Mouse (Mus musculus): ENCODE data around the gene Mrps27.

Mrps27 gene

DNA sequence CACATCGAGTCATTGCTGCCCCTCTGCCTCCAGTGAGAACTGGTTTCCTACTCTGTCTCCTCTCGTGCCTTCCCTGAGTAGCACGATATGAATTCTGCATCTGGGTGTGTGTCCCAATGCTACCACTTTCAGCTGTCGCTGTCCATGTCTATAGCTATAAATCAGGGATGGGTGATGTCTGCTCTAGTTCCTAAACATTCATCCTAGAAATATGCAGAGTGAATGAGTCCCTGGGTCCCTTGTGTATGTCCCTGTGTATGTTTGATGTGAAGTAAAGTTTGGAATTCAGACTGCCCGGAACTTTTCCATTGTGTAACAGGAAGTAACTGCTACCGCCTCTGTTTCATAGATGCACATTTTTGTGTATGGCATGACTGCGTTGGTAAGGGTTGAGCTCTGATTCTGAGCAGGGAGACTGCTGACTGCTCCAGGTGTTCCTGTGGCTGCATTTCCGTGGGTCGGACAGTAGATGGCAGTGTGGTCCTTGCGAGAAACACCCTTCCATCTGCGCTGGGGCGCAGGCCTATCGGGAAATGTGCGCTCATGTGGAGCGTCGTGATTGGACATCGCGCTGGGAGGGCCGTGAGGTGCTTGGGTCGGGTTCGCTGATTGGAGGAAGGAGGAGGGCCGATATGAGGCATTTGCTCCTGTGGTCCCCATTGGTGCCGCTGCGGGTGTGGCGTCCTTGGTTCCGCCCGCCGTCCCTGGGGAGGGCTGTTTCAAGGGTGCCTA, 8.3 kb downstream of the Mrps27 start:
- DNase-seq, result peak; percentile 94 to 98

DNA sequence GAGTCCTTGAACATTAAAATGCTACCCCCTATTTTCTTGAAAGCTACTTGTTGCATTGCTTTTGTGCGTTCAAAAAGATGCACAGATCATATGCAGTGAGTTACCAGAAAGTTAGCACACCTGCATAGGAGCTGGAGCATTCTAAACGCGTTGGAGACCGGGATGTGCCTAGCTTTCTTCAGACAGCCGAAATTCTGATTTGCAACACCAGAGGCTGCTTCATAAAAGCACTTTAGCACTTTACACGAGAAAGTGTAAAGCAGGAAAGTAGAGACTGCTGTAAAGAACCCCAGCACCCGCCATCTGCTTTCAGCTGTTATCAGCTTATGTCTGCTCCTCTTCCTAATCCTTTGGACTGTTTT, 8.9 kb downstream of the Mrps27 start:
- no peak for DNase-seq

DNA sequence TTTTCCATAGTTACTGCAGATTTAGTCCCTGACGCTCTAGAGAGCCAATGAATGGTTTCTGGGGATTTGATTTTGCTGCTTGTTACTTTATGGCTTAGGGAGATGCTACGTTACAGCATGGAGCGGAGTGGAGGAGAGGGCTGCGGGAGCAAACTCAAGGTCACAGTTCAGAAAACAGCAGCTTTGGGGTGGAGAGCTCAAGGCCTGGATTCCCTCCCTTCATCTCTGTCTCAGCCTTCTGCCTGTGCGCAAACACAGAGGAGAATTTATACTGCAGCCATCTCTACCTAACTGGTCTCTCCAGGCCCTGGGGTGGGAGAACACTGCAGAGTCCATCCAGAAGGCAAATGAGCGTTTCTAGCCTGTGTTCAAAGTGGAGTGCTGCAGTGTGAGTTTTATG, 10.5 kb downstream of the Mrps27 start:
- no peak for DNase-seq

DNA sequence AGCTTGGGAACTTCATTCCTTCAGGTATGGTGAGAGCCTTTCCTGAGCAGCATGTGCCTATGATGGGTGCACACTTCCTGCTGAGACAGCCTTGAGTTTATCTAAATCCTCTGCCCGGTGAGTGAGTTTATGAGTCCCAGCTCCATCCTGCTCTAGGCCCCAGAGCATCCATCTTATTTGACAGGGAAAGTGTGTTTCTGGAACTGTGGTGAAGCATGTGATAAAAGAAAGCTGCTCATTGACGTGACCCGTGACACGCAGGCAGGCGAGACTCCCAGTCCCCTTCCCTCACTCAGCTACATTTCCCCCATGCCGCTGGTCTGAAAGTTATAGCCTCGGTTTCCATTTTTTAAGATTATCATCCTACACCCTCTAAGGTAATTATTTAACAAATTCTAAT, 11.3 kb downstream of the Mrps27 start:
- DNase-seq, result no peak

DNA sequence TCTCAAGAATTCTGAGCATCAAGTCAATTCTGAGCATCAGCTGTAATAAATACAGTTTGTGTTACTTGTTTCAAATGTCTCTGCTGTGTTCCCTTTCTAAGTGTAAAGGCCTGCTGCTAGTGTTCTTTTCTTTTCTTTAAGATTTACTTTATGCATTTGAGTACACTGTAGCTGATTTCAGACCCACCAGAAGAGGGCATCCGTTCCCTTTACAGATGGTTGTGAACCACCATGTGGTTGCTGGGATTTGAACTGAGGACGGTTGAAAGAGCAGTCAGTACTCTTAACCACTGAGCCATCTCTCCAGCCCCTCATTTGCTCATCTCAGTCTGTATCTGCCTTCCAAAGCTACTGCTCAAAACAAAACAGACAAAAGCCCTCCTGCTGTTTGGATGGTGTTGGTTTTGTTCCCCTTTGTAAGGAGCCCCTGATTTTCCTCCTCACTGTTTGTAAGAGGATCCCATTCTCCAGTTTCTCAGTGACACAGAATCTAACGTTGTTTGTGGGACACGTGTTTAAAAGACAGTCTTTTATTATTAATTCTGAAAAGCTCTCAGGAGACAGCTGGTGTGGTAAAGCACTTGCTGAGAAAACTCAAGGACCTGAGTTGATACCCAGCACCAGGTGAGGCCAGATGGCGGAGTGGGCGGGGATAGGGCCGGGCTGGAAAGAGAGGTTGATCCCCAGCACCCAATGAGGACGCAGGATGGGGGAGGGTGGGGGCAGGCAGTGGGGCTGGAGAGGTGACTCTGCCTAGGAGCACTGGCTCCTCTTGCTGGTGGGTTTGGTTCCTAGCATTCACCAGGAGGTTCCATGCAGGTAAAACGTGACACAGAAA, 12.1 kb downstream of the Mrps27 start:
- DNase-seq, result no peak

DNA sequence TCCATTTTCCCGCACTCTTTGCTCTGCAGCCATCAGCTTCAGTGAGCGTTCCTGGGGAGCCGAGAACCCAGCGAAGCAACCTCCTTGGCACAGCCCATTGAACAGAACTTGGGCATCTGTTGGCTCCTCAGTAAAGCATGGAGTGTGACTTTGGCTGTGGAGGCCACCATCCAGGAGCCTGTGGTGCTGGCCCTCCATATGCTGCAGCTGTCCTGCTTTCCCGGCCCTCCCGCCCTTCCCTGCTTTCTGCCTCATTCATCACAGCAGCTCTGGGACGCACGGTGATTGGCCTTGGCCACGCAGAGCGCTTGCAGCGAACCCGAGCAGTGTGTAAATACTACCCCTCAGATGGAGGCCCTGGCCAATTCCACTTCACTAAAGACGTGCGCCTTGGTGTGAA, 14.3 kb downstream of the Mrps27 start:
- no peak for DNase-seq

DNA sequence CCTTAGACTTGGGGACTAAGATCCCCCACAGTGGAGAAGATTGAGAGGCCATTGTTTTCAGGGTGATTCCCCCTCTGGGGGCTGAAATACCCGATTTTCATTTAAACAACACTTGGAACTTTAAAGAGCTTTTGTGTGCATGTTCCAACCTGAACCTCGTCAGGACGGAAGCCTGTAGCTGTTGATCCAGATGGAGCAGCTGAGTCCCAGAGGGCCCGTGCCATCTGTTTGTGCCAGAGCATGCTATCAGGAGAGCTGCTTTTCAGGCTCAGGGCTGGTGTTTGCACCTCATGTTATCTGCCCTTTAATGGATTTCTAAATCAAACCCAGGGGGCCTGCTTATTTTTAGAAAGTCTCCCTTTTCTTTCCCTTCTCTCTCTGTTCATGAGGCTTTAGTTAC, 19.3 kb downstream of the Mrps27 start:
- no peak for DNase-seq

DNA sequence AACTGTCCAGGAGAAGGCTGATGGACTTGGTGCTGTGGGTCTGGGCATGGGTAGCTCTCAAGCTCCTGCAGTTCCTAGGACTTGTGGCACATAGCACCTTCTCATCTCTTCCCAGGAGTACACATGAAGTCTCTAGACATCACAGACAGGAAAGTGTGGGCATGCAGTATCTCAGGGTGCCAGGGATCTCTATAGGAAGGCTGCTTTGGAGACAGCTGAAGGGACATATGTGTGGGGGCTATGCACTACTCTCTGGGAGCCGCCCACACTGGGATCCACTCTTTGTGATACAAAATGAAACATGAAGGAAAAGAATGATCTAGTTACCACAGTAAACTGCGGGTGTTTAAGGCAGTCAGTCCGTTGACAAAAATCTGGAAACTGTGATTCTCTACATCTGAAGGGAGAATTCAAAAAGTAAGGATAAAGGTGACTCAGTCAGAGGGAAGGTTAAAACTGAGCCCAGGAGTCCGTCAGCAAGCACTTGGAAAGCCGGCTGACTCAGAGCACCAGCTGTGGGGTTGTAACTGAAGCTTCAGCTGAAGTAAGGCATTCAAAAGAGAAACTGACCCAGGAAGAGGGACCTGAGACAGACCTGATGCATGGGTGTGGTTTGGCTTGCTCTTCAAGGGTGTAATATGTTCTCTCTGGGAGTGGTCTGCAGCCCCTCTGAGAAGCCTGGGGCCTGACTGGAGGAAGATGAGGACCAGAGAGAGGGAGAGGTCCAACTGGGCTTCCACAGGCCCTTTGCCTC, 22.0 kb downstream of the Mrps27 start:
- DNase-seq, result no peak

DNA sequence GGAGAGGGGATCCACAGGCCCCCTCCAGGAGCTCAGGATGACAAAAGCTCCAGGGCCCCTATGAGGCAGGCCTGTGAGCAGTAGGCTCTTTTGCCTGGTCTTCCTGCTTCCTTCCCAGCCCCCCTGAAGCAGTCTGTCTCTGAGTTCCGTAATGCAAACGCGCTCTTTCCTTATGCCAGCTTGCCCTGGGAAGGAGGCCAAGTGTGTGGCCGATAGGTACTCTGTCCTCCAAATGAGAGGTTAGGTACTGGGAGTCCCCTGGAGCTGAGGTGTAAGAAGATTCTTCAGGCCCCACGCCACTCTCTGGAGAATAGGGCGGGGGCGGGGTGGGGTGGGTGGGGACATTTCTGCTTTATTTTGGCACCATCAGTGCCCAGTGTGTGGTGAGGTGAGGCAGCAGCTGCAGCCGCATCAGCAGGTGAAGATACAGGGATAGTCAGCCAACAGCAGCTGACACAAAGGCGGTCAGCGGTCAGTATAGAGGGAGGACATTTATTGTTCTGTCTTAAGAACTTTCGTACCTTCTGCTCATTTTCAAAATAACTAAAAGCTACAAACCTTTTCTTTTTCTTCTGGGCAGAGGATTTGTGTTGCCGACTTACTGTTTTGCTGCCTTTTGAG, 23.1 kb downstream of the Mrps27 start:
- DNase-seq, result no peak

DNA sequence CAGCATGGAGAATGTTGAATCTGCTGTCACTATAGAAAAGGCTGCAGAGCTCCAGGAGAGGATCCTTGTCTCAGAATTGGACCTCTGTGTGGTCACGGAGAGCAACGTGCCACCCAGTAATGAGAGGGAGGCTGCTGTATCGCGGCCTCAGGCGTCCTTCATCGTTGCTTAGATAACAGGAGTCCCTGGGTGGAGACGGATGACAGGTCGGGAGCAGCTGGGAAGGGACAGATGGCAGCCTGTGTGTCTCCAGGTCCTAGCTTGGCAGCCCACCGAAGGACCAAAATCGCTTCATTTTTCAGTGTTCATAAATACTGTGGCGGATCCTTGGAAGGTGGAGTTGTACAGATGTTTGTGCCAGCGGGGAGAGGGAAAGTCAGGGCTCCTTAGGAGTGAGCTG, 24.5 kb downstream of the Mrps27 start:
- no peak for DNase-seq

DNA sequence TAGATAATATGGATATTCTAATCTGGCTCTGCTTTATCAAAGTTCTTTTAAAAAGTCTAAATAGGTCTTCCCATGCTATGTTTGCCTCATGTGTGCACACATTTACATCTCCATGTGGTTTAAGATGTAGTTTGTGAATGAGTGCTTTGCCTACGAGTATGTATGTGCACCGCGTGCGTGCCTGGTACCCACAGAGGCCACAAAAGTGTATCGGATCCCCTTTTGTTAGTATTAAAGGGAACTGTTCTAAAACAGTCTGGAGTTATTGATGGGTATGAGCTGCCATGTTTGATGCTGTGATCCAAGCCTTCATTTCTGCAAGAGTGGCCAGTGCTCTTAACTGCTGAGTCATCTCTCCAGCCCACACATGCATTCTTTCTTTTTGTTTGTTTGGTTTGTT, 26.7 kb downstream of the Mrps27 start:
- no peak for DNase-seq

DNA sequence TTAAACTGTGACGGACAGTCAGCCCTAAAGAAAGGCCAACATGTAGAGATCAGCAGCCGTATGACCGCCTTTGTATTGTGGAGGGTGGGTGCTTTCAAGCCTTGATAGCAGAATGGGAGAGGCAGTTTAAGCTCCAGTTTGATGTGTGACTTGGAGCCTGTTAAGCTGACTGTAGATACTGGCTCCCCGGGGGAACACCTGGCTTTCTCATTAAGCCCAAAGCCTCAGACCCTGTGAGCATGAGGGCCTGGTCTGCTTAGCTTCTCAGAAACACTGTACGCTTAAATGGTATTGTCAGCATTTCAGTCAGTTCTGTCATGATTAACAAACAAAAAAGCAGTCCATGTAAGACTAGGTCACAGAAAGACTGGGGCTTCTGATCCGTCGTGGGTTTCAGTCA, 29.1 kb downstream of the Mrps27 start:
- DNase-seq, result no peak

DNA sequence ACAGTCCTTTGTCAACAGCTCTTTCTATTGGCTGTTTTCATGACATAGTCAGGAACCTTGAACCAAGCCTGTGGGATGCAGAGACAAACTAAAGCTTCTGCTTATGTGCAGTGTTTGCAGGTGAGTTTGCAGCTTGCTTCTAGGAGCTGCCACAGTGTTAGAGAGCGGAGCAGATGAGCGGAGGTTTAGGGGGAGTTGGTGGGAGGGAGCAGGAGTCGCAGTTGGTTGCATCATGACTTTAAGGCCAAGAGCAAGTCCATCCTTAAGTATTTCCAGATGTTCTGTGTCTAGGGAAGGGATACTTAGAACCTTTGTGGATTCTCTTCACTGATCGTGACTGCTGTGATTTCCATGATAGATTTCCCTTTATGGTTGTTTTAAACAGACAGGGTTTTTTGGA, 29.6 kb downstream of the Mrps27 start:
- no peak for DNase-seq

DNA sequence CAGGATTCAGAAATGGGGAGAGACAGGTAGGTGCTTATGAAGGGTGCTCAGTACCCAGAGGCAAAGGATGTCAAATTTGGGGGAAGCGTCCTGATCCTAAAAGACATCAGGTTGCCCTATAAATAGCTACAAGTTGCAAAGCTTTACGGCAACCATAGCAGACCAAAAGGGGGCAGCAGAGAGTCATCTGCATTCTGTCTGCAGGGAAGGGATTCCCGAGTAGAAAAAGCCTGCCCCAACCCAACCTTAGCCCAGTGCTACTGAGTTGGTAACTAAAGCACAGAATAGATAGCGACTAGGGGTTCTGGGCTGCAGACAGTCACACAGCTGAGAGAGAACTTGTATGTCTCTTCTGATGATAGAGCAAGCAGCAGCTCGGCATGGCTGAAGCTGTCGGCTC, 31.0 kb downstream of the Mrps27 start:
- peak; percentile 76 to 91 for DNase-seq

DNA sequence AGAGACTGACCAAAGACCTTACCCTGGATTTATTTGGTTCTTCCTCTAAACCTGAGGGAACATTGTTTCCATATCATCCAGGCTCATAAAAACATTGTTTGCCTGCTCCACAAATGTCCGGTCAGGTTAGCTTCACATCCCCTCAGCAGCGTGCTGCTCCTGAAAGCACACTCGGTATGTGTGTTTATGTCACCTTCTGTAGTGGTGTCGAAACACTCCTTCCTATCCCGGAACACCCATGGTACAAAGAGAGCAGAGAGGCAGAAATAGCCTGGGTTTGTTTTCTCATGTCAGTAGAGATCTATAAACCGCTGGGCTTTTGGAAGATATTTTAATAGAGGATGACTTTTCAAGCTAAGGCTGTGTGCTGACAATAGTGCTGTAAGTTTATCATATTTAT, 32.5 kb downstream of the Mrps27 start:
- DNase-seq, result no peak

DNA sequence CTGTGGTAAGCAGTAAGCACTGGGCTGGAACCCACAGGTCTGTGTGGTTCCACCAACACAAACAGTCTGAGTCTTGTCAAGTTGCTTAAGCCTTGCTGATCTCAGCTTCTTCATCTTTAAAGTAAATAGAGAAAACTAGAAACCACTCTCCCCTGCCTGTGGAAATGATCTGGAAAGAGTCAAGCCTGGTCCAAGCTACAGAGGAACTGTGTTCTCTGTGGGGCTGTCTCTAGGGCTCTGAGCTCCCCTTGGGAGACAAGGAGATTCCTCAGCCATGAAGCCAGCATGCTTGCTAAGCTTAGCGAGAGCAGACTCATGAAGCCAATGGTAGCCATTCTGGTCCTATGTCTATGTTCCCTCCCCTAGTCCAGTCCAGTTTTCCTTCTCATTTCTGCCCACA, 33.6 kb downstream of the Mrps27 start:
- DNase-seq, result no peak

DNA sequence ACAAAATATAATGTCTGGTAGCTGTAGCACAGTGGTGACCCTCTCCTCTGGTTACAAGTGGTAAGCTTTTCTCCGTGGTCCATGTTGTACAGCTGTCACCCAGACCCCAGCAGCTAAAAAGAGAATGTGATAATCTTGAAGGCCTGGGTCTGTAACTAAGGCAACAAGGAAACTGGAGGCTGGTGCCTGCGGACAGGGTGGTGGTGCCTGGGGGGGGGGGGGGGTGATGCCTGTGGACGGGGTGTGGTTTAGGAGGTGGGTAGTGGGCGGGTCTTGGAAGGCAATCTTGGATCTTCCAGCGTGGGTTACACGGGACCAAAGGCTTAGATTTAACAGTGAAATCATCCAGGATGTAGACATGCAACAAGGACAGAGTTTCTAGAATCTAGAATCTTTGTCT, 37.8 kb downstream of the Mrps27 start:
- no peak for DNase-seq

DNA sequence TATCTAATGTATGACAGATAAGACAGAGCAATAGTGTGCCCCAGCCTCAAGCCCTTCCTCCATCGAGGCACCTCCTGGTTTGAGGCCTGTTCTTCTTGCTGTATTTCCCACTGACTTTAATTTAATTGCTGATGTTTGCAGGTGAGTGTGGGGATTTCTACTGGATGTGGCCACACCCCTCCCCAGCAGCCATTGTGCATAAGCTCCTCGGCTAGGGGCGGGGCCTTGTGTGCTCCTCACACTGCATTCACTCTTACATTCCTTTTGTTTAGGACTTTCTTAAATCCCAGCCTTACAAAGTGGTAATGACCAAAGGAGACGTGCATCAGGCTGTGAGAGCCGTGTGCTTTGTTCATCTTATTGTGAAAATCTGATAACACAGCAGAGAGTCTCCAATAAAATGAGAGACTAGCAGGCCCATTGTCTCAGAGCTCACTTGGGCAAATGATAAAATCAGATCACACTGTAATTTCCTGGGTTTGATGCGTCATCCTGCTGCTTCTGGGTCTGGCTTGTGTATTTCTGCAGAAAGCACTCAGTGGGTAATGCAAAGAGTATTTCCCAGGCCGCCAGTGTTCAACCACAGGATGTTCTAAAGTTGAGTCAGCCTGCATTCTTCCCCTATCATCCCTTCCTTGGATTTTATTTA, 40.1 kb downstream of the Mrps27 start:
- peak in 1 of 2 experiments; percentile 37 for DNase-seq

DNA sequence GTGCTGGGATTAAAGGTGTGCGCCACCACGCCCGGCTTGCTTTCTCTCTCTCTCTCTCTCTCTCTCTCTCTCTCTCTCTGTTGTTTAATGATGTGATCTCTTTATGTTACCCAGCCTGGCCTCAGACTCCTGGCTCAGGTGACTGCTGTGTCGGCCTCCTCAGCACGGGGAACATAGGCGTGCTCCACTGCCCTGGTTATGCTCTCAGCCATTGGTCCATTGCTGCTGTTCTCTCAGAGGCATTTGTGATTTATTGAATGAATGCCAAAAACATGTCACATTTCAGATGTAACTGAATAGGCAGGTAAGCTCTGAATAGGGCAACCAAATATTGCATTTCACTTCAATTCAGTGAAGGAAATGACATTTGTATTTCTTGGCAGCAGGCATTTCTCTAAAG, 41.3 kb downstream of the Mrps27 start:
- DNase-seq, result no peak

DNA sequence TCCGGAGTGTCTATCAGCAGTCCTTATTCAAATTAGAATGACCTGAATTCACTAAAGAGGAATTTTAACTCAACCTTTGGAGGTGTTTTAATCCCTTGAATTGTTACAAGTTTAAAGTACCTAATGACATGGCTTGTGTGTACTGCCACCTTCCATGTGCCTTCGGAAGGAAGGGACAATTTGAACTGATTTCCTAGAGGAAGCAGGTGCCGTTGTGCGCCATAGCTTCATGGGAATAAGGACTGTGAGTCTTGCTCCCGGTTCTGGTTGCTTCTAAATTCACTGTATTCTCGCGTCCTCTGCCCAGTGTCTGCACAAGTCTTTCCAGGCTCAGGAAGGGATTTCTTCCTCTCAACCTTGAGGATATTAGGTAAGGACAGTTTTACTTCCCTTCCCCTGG, 41.8 kb downstream of the Mrps27 start:
- DNase-seq, result no peak

DNA sequence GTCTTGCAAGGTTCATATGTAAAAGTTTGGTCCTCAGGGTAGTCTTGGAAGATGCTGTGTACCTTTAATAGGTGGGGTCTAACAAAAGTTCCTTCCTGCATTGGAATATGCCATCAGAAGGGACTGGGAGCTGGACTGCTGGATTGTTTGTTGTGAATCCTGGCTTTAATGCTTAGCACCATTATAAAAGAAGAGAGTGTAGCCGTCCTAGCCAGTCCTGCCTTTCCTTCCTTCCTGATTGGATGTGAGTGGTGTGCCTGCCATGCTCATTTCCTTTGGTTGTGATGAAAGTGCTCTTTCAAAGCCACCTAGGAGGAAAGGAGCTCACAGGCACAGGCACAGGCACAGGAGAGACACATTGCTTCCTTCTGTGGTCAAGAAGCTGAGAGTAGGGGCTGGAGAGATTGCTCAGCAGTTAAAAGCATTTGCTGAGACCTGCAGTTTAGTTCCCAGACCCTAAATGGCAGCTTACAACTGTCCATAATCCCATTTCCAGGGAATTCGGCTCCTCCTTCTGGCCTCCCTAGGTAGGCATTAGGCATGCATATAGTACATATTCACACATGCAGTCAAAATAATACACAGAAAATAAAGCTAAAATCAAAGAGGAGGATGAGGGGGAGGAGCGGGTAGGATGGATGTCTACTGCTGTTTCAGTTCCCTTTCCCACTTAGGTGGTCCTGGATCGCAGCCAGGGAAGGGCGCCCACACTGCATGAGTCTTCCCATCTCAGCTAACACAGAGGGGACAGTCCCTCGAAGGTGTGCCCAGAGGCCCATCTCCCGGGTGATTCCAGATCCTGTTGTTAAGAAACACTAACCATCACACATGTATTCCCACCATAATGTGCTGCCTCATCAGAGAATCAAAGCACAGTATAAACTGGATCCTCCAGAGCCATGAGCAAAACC, 43.6 kb downstream of the Mrps27 start:
- peak in 1 of 2 experiments; percentile 22 for DNase-seq

DNA sequence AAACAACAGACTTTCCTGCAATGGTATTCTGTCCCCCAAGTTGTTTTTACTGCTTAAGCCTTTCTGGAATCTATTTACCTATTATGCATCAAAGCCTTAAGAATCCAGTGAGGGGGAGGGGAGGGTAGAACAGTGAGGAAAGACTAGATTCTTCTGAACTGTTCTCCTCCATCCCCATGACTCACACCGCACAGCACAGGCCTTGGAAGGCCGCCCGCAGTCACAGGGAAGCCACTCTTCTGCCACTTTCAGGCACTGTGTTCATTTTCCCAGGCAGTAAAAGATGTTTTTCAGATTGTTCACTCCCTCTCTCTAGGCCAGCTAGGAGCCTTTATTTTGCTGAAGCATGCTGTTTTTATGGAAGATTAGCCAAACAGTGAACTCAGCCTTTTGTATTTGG, 46.8 kb downstream of the Mrps27 start:
- DNase-seq, result peak; percentile 41 to 52
